Mouse (Mus musculus): ENCODE data around the gene Foxp1. TPM values are rescaled to one million over a fixed set of nuclear protein-coding genes. Genes with fewer than 3 reads are reported as not detected.

Foxp1 gene
- total and polyA plus RNA-seq, 3 experiments = 16.1 to 42.0 TPM; not detected in 1

DNA sequence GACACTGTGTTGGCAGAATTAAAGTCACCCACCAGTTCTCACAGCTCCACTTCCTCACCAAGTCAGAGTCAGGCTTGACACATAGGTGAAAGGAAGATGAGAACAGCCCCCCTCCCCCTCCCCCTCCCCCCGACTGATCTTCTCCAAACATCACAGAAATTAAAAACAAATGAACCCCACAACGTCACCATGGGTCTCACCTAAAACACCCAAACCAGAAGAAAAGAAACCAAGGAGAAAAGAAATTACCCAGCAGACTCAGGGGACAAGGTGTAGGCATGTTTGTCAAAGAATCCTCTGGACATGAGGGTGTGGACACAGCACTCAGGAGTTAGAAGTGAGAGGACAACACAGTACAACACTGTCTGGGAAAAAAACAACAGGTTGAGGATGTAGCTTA lies 93.6 kb downstream of the Foxp1 start:
- TF ChIP-seq BHLHE40 (IDR thresholded peaks at IDR 0.05; ENCODE audit: borderline replicate concordance, low read depth, low read length) = no peak
- no peak for TF ChIP-seq MXI1 (IDR thresholded peaks at IDR 0.05; ENCODE audit: low read depth, low read length)
- Histone ChIP-seq H3K79me2 (ENCODE audit: control insufficient read depth, insufficient read depth, low read length, poor library complexity) (no peaks in the 10 kb centered on the region), H3K9me3 (replicated peaks; ENCODE audit: insufficient read depth, low read length) (no peaks in the 10 kb centered on the region), H3K36me3 (ENCODE audit: control insufficient read depth in 1 of 2, insufficient read depth in 2 of 2, low read length in 2 of 2) (no peaks in the 10 kb centered on the region; a peak in 1 of 4 replicates), H3K27me3 (ENCODE audit: control insufficient read depth in 1 of 2, insufficient read depth in 2 of 2, low read length in 2 of 2) (no peaks in the 10 kb centered on the region), H3K4me3 (ENCODE audit: control insufficient read depth in 1 of 2, insufficient read depth in 1 of 2, low read depth in 2 of 2, low read length in 2 of 2) (no peak overlapping the region), H3K27ac (ENCODE audit: control insufficient read depth, low read depth, low read length) (no peak overlapping the region), H3K4me1 (ENCODE audit: control insufficient read depth in 1 of 2, insufficient read depth in 2 of 2, low read length in 2 of 2) (no peaks in the 10 kb centered on the region), H3K9ac (ENCODE audit: control insufficient read depth, low read depth, low read length, poor library complexity, severe bottlenecking) (no peak overlapping the region)
- DNase-seq (ENCODE audit: low read depth, low spot score) = no peak

DNA sequence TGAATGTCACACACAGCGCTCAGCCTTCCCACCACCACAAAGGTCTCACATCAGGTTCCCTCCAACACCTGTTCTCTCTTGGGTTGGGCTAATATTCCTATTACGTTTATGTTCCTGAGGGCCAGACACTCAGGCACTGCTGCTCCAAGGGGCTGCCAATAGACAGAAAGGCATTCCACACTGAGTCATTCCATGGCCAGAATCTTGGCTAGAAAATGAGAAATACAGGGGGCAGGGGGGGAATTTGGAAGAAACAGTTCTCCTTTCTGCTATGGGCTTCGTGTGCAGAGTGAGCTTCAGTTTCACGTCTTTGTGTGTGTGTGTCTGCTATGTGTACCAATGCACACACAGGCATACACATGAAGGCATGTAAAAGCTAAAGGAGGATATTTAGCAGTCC lies 95.2 kb downstream of the Foxp1 start:
- TF ChIP-seq MAX (IDR thresholded peaks at IDR 0.05; ENCODE audit: low read length) (no peak), SIN3A (IDR thresholded peaks at IDR 0.05; ENCODE audit: low read length) (no peak), HCFC1 (IDR thresholded peaks at IDR 0.05; ENCODE audit: low read depth, low read length) (no peak), JUND (IDR thresholded peaks at IDR 0.05; ENCODE audit: low read depth, low read length) (no peak), CHD1 (IDR thresholded peaks at IDR 0.05; ENCODE audit: low read depth, low read length) (no peak), TBP (IDR thresholded peaks at IDR 0.05; ENCODE audit: low read depth, low read length) (no peak), MEF2A (IDR thresholded peaks at IDR 0.05; ENCODE audit: extremely low read depth, insufficient replicate concordance, low read depth, low read length, poor library complexity, severe bottlenecking) (no peak), EP300 (IDR thresholded peaks at IDR 0.05; ENCODE audit: low read depth in 1 of 2, low read length in 2 of 2) (no peak), TCF12 (IDR thresholded peaks at IDR 0.05; ENCODE audit: low read depth, low read length) (no peak), BHLHE40 (IDR thresholded peaks at IDR 0.05; ENCODE audit: borderline replicate concordance, low read depth, low read length) (no peak), USF1 (IDR thresholded peaks at IDR 0.05; ENCODE audit: low read depth, low read length) (no peak), POLR2AphosphoS2 (IDR thresholded peaks at IDR 0.05; ENCODE audit: low read length) (no peak), MYB (IDR thresholded peaks at IDR 0.05; ENCODE audit: low read depth, low read length) (no peak), POLR2AphosphoS5 (IDR thresholded peaks at IDR 0.05; ENCODE audit: borderline replicate concordance, low read depth, low read length) (no peak), ZNF384 (IDR thresholded peaks at IDR 0.05; ENCODE audit: low read depth, low read length) (no peak), CHD2 (IDR thresholded peaks at IDR 0.05; ENCODE audit: low read length) (no peak), ZC3H11A (IDR thresholded peaks at IDR 0.05; ENCODE audit: low read depth, low read length) (no peak)
- DNase-seq (ENCODE audit: low read depth, low spot score) = no peak
- no peaks in the 10 kb centered on the region; a peak in 1 of 4 replicates for H3K36me3 ChIP-seq (ENCODE audit: control insufficient read depth in 1 of 2, insufficient read depth in 2 of 2, low read length in 2 of 2)
- no peak overlapping the region for H3K27ac ChIP-seq (ENCODE audit: control insufficient read depth, low read depth, low read length)
- H3K9me3 ChIP-seq (replicated peaks; ENCODE audit: insufficient read depth, low read length) = no peaks in the 10 kb centered on the region
- no peaks in the 10 kb centered on the region for H3K4me1 ChIP-seq (ENCODE audit: control insufficient read depth in 1 of 2, insufficient read depth in 2 of 2, low read length in 2 of 2)
- H3K4me3 ChIP-seq (ENCODE audit: control insufficient read depth in 1 of 2, insufficient read depth in 1 of 2, low read depth in 2 of 2, low read length in 2 of 2) = no peak overlapping the region
- H3K27me3 ChIP-seq (ENCODE audit: control insufficient read depth in 1 of 2, insufficient read depth in 2 of 2, low read length in 2 of 2) = no peaks in the 10 kb centered on the region
- no peaks in the 10 kb centered on the region for H3K79me2 ChIP-seq (ENCODE audit: control insufficient read depth, insufficient read depth, low read length, poor library complexity)
- H3K9ac ChIP-seq (ENCODE audit: control insufficient read depth, low read depth, low read length, poor library complexity, severe bottlenecking) = no peak overlapping the region

All from MEL (cell line).